Mouse (Mus musculus) limb, embryonic 11.5 days (tissue): ENCODE results near the gene Ogfod3. TPM values are rescaled to one million over a fixed set of nuclear protein-coding genes. Genes with fewer than 3 reads are reported as not detected.

Source experiments
- ATAC-seq: fragments of 200-750 bp; cut with Nextera tagmentation; 2 replicates; pipeline ENCODE4 v1.8.0; 2017; ENCODE audit warnings: low read depth; ENCODE audit not compliant: insufficient number of reproducible peaks, low FRiP score, low TSS enrichment
- DNase-seq: peaks from one replicate; pipeline ENCODE4 v3.0.0-alpha.2; 2015; ENCODE audit warnings: low spot score
- H3K27ac ChIP-seq: fragments of 300-500 bp; sonication (generic); replicated peaks from 2 replicates; pipeline ENCODE4 v1.5.1; 2014; ENCODE audit warnings: low read depth, mild to moderate bottlenecking, low read length
- H3K27me3 ChIP-seq: fragments of 300-500 bp; sonication (generic); 2 replicates; pipeline ENCODE4 v1.6.1; 2014; ENCODE audit warnings: mild to moderate bottlenecking, low read length, mixed read lengths; ENCODE audit not compliant: control insufficient read depth, insufficient read depth
- H3K36me3 ChIP-seq: fragments of 300-500 bp; sonication (generic); 2 replicates; pipeline ENCODE4 v1.6.1; 2014; ENCODE audit warnings: mild to moderate bottlenecking, low read length, moderate library complexity, mixed read lengths; ENCODE audit not compliant: control insufficient read depth, insufficient read depth
- H3K4me1 ChIP-seq: fragments of 300-500 bp; sonication (generic); 2 replicates; pipeline ENCODE4 v1.6.1; 2014; ENCODE audit warnings: low read length, mixed read lengths; ENCODE audit not compliant: control insufficient read depth, insufficient read depth
- H3K4me2 ChIP-seq: fragments of 300-500 bp; sonication (generic); 2 replicates; pipeline ENCODE4 v1.6.1; 2014; ENCODE audit warnings: low read depth, mild to moderate bottlenecking, moderate library complexity; ENCODE audit not compliant: severe bottlenecking
- H3K4me3 ChIP-seq: fragments of 300-500 bp; sonication (generic); 2 replicates; pipeline ENCODE4 v1.5.1; 2014; ENCODE audit warnings: low read depth, low read length
- H3K9ac ChIP-seq: fragments of 300-500 bp; sonication (generic); 2 replicates; pipeline ENCODE4 v1.6.1; 2014; ENCODE audit warnings: mild to moderate bottlenecking, low read length
- H3K9me3 ChIP-seq: fragments of 300-500 bp; sonication (generic); 2 replicates; pipeline ENCODE4 v1.6.1; 2016; ENCODE audit warnings: low read length; ENCODE audit not compliant: control insufficient read depth
- WGBS: fragments of 180-500 bp; shearing (Covaris S2); extraction: QIAGEN DNeasy Blood & Tissue Kit; methylation state at CpG from one replicate; pipeline ENCODE4 v1.1.7; 2014; 5-methylcytosine and 5-hydroxymethylcytosine counted together
- polyA plus RNA-seq: library from polyadenylated mRNA; unstranded; fragments of >200 nt; fragmentation: Nextera tagmentation; extraction: Ambion mirVana; gene quantifications from 2 replicates; pipeline ENCODE4 v1.2.1, GENCODE M21; 2014

Gene Ogfod3
- 13.4 and 15.3 TPM in 2 replicates for polyA plus RNA-seq

DNA sequence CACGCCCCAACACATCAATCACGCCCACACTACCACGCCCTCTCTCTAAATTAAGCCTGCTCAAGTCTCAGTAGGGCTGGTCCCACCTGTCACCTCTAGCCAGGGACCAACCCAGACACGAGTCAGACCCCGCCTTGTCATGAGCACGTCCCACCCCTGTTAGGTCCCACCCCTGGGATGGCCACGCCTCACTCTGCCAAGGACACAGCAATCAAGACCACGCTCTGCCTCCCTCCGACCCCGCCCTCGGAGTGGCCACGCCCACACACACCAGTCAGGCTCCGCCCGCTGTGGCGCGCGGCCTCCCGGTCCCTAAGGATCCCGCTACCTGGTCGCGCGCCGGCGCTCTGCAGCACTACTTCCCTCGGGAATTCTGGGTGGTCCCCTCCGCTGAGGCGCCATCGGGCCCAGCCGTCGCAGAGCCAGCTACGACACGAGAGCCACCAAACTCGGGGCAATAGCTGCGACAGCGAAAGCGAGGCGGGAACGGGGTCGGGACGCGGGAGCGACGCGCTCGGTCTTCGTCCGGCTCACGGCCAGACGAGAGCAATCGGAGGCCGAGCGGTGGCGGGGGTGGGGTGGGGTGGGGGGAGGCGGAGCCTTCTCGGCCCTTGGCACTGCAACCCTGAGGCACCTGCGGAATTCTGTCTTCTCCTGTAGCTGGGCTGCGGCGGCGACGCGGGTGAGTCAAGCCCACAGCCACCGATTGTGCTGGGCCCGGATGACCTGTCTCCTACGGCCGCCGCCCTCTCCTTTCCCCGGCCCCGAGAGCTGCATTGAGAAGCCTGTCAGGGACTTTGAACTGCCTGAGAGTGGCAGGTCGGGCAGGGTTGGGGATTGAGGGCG is at the start of gene Ogfod3, which contains the start of gene Hexdc:
TSS of gene Ogfod3 (minus strand) at position 551 of the 846 bp plus-strand sequence.
TSS of gene Hexdc (plus strand) at position 273 of the 846 bp plus-strand sequence.
- Histone ChIP-seq H3K36me3 (no peaks in the 10 kb centered on the region), H3K4me2 (peak within 1 kb of the TSS; percentile 76), H3K9me3 (no peaks in the 10 kb centered on the region), H3K27ac (no peak within 1 kb of the TSS), H3K4me3 (peak within 1 kb of the TSS; percentile 69), H3K4me1 (peaks cover 6% of the 10 kb centered on the region; the same call in 1 of the 2 replicates), H3K27me3 (no peaks in the 10 kb centered on the region), H3K9ac (peak within 1 kb of the TSS; percentile 72)
- ATAC-seq (peak; percentile 99), DNase-seq (peak; percentile 99)
- under 1% methylated on average over 70 of the region's 70 CpGs for WGBS

DNA sequence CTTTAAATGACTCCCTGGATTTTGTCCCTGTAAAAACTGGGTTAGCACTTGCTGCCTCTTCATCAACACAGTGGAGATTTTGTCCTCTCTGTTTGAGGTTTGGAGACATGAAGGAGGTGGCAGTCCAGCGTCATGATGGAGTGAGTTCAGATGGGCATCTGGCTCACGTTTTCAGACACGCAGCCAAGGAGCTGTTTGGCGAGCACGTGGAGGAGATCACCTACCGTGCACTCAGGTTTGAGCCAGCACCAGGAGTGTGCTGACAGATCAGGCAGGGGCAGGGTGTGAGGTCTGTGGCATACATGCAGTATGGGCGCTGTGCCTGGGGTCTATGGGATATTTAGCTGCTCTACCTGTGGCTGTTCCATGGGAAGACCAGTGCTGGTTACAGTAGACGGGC is 45.7 kb upstream of the Ogfod3 start:
- no peak for ATAC-seq
- 89% methylated on average over 8 of the region's 8 CpGs for WGBS
- H3K36me3 ChIP-seq: peaks cover 51% of the 10 kb centered on the region

DNA sequence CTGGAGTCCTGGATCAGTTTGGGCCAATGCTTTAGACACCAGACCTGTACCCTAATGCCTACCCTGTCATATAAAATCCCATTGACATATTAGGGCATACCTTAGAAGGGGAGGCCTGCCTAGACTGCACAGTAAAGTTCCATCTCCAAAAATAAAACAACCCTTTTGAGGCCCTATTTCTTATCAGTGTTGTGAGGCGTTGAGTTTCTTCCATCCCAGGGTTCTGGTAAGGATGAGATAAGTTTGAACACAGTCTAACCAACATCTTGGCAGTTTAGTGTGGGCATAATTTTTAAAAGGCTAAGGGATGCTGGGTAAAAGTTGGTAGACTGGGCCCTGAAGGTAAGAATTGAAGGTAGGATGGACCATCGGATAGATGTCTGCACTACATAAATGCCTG is 35.2 kb upstream of the Ogfod3 start:
- Histone ChIP-seq H3K4me2 (no peak overlapping the region), H3K27ac (no peak overlapping the region), H3K4me1 (0 out of 2 replicates have a peak, but pooled peaks cover 3% of the 10 kb centered on the region), H3K9me3 (no peaks in the 10 kb centered on the region), H3K36me3 (peaks cover 18% of the 10 kb centered on the region; the same call in 1 of the 2 replicates), H3K9ac (no peak overlapping the region), H3K27me3 (no peaks in the 10 kb centered on the region), H3K4me3 (no peak overlapping the region)
- 88% methylated on average over 2 of the region's 2 CpGs for WGBS
- no peak for DNase-seq
- ATAC-seq: no peak

More for the DNA sequence above, 45.7 kb upstream of the Ogfod3 start:
- H3K27ac ChIP-seq: no peak overlapping the region
- no peaks in the 10 kb centered on the region for H3K4me1 ChIP-seq
- no peak overlapping the region for H3K4me2 ChIP-seq
- no peaks in the 10 kb centered on the region for H3K27me3 ChIP-seq
- no peak overlapping the region for H3K4me3 ChIP-seq
- no peak overlapping the region for H3K9ac ChIP-seq
- no peaks in the 10 kb centered on the region for H3K9me3 ChIP-seq
- no peak for DNase-seq

DNA sequence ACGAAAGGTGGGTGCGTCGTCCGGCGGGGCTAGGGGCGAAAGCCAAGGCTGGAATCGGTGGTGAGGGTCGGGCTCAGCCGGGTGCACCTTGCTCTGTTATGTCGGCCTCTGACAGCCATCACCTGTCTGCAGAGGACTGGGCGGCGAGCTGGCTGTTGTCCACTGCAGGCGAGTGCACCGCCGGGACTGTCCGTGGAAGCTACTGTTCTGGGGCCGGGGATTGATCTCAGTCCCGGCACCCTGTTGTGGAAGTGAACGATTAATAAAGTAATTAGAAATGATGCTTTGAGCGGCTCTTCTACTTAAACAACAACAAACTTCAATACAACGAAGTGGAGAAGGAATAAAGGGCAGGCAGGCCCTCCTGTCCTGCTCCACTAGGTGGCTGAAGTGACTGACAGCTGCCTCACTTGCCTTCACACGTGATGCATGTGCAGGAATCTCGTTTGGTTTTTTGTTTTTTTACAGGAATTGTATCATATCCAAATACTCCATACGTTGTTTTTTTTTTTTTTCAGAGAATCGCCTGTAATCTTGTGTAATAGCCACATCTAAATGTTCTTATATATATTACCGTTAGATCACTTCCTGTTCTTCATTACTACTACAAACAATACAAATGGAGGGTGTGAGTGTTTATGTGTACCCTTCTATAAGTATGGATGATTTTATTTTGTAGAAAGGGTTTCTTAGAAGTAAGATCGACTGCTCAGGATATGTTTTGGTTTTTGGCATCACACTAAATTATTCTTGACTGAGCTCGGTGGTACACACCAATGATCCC is 33.0 kb upstream of the Ogfod3 start:
- Histone ChIP-seq H3K36me3 (peaks cover 5% of the 10 kb centered on the region; the same call in 1 of the 2 replicates), H3K4me1 (0 out of 2 replicates have a peak, but pooled peaks cover 3% of the 10 kb centered on the region), H3K27ac (peak overlapping the region; percentile 97), H3K4me3 (peak overlapping the region; percentile 72), H3K4me2 (peak overlapping the region; percentile 47), H3K27me3 (no peaks in the 10 kb centered on the region), H3K9me3 (no peaks in the 10 kb centered on the region), H3K9ac (peak overlapping the region; percentile 72)
- DNase-seq (no peak), ATAC-seq (peak; percentile 52; the same call in 1 of the 2 replicates)
- 6% methylated on average over 28 of the region's 28 CpGs for WGBS

DNA sequence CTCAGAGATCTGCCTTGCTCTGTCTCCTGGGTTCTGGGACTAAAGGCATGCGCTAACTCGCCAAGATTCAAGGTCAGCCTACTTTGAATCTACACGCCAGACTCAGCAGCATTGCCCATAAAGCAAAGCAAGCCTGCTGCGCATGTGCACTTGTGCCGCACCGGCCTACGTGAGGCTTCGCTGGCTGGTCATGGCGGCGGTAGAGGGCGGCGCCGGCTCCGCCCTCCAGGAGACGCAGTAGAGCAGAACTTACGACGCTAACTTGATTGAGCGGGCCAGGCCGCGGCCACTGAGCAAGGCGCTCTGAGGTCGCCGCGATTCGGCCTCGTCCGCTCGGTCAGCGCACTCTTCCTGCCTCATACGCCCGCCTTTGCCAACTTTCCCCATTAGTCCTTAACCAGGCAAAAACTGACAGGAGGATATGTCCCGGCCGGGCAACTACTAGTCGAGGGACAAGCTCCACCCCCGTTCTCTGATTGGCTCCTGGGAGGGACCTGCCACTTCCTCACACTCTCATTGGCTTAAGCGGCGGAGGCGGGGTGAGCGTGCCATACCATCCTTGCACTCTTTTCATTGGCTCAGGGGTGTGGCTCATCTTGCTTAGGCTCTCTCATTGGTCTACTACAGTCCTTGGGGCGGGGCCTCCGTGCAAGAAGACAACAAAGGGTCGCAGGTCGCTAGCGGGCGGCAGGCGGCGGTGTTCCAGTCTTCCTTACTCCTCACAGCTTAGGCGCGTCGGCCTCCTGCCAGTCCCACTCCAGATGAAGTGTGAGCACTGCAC is 32.2 kb upstream of the Ogfod3 start, which contains the start of gene Narf:
TSS of gene Narf (plus strand) at position 690 of the 781 bp plus-strand sequence.
- H3K4me1 ChIP-seq: 0 out of 2 replicates have a peak, but pooled peaks cover 3% of the 10 kb centered on the region
- under 1% methylated on average over 50 of the region's 50 CpGs for WGBS
- DNase-seq (peak; percentile 97), ATAC-seq (peak; percentile 100)
- H3K4me2 ChIP-seq: peak within 1 kb of the TSS; percentile 47
- peak within 1 kb of the TSS; percentile 72 for H3K4me3 ChIP-seq
- H3K9me3 ChIP-seq: no peaks in the 10 kb centered on the region
- H3K36me3 ChIP-seq: 0 out of 2 replicates have a peak, but pooled peaks cover 2% of the 10 kb centered on the region
- H3K27me3 ChIP-seq: no peaks in the 10 kb centered on the region
- H3K9ac ChIP-seq: peak within 1 kb of the TSS; percentile 76
- peak within 1 kb of the TSS; percentile 97 for H3K27ac ChIP-seq

DNA sequence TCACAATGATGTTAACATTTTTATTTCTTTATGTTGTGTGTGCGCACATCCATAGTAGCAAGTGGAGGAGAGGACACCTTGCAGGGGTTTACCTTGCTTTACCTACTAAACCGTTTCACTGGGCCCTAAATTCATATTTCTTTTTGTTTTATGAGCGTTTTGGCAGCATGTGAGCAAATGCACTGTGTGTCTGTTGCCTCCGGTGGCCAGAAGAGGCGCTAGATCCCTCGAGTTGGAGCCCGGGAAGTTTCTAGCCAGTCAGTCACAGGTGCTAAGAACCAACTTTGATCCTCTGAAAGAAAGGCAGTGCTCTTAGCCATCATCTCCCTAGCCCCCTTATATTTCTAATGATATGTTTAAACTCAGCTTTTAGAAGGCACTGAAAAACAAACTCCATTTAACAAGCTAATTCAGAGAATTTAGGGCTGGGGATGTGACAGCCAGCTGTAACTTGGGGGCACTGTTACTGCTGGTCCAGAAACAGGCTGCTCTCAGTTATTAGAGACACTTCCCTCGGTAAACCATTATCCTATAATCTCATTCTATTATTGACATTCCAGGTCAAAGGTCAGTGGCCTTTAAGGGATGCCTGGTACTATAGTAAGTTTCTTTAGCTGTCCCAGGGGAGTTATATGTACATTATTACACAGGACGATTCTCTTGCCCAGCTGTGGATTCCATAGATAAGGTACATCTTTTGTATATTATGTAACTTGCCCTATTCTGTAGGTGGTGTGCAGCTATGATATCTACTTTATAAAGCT is 31.1 kb upstream of the Ogfod3 start:
- H3K9me3 ChIP-seq: no peaks in the 10 kb centered on the region
- 32% methylated on average over 9 of the region's 9 CpGs for WGBS
- no peaks in the 10 kb centered on the region for H3K27me3 ChIP-seq
- ATAC-seq: no peak
- no peak overlapping the region for H3K9ac ChIP-seq
- H3K36me3 ChIP-seq: 0 out of 2 replicates have a peak, but pooled peaks cover 2% of the 10 kb centered on the region
- peak; percentile 52 for DNase-seq
- 0 out of 2 replicates have a peak, but pooled peaks cover 3% of the 10 kb centered on the region for H3K4me1 ChIP-seq
- H3K27ac ChIP-seq: peak overlapping the region; percentile 97; the same call in 1 of the 2 replicates
- peak overlapping the region; percentile 36; the same call in 1 of the 2 replicates for H3K4me2 ChIP-seq
- H3K4me3 ChIP-seq: no peak overlapping the region

DNA sequence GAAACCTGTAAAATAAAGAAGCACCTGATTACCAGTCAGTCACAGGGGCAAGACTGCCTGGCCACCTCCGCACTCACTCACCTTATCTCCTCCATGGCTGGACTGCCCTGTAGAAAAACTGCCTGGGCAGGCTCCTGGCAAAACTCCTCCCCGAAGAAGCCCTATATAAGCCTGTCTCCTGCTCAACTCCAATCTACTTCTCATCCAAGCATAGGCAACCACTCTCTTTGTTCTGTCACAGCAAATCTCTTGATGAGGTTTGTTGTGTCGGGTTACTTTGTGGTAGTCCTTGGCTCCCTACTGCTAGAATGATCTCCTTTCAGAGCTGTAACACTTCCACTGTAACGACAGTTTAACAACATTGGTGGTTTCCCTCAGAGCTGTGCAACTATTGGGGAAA is 28.2 kb upstream of the Ogfod3 start:
- no peak for DNase-seq
- no peaks in the 10 kb centered on the region for H3K36me3 ChIP-seq
- WGBS: 33% methylated on average over 4 of the region's 4 CpGs
- H3K4me2 ChIP-seq: no peak overlapping the region
- H3K27me3 ChIP-seq: no peaks in the 10 kb centered on the region
- no peak overlapping the region for H3K4me3 ChIP-seq
- H3K27ac ChIP-seq: no peak overlapping the region
- H3K4me1 ChIP-seq: peaks cover 6% of the 10 kb centered on the region; the same call in 1 of the 2 replicates
- no peak for ATAC-seq
- no peaks in the 10 kb centered on the region for H3K9me3 ChIP-seq
- H3K9ac ChIP-seq: no peak overlapping the region
